Mouse (Mus musculus): ENCODE results near the gene Hist1h2ab. TPM values are rescaled to one million over a fixed set of nuclear protein-coding genes. Genes with fewer than 3 reads are reported as not detected.

The Hist1h2ab gene
- polyA plus RNA-seq, 1 experiment from 2014 or later = 18.1 TPM

GRCm38 (mm10) chr13:23753314-23754078, 2.6 kb downstream of the Hist1h2ab start:
- H3K36me3 ChIP-seq (ENCODE audit: control insufficient read depth, insufficient read depth, low read length) = no peaks in the 10 kb centered on the region
- H3K27me3 ChIP-seq (ENCODE audit: control insufficient read depth, insufficient read depth, low read length) = no peaks in the 10 kb centered on the region
- H3K4me2 ChIP-seq = peak overlapping the region; percentile 57
- H3K4me3 ChIP-seq (ENCODE audit: low read depth, low read length) = no peak overlapping the region
- peak overlapping the region; percentile 41; the same call in 1 of the 2 replicates for H3K27ac ChIP-seq (ENCODE audit: low read depth, low read length)
- no peak for ATAC-seq (replicated peaks; ENCODE audit: insufficient number of reproducible peaks, low FRiP score, low TSS enrichment)
- WGBS (ENCODE audit: insufficient replicate concordance) = 57% methylated on average over 4 of the region's 4 CpGs
- 0 out of 2 replicates have a peak, but pooled peaks cover 3% of the 10 kb centered on the region for H3K4me1 ChIP-seq (ENCODE audit: control insufficient read depth, insufficient read depth, low read length)
- 0 out of 2 replicates have a peak overlapping the region, but pooled peaks have one; percentile 22 for H3K9ac ChIP-seq (ENCODE audit: low read depth, low read length)
- H3K9me3 ChIP-seq (replicated peaks; ENCODE audit: control insufficient read depth, low read length) = no peaks in the 10 kb centered on the region

GRCm38 (mm10) chr13:23755000-23755399, 4.1 kb downstream of the Hist1h2ab start:
- H3K4me3 ChIP-seq (ENCODE audit: low read depth, low read length) = no peak overlapping the region
- no peak overlapping the region for H3K9ac ChIP-seq (ENCODE audit: low read depth, low read length)
- no peak overlapping the region for H3K4me2 ChIP-seq
- no peaks in the 10 kb centered on the region for H3K36me3 ChIP-seq (ENCODE audit: control insufficient read depth, insufficient read depth, low read length)
- peaks cover 5% of the 10 kb centered on the region; the same call in 1 of the 2 replicates for H3K4me1 ChIP-seq (ENCODE audit: control insufficient read depth, insufficient read depth, low read length)
- H3K9me3 ChIP-seq (replicated peaks; ENCODE audit: control insufficient read depth, low read length) = no peaks in the 10 kb centered on the region
- H3K27me3 ChIP-seq (ENCODE audit: control insufficient read depth, insufficient read depth, low read length) = no peaks in the 10 kb centered on the region
- ATAC-seq (replicated peaks; ENCODE audit: insufficient number of reproducible peaks, low FRiP score, low TSS enrichment) = no peak
- H3K27ac ChIP-seq (ENCODE audit: low read depth, low read length) = 0 out of 2 replicates have a peak overlapping the region, but pooled peaks have one; percentile 22

GRCm38 (mm10) chr13:23756790-23757189, 5.9 kb downstream of the Hist1h2ab start, which contains the start of gene Hist1h4b:
TSS of gene Hist1h4b (plus strand) at chr13:23757013.
- peak; percentile 68 for ATAC-seq (replicated peaks; ENCODE audit: insufficient number of reproducible peaks, low FRiP score, low TSS enrichment)

GRCm38 (mm10) chr13:23757211-23757773, 6.4 kb downstream of the Hist1h2ab start:
- peaks cover 11% of the 10 kb centered on the region; the same call in 1 of the 2 replicates for H3K4me1 ChIP-seq (ENCODE audit: control insufficient read depth, insufficient read depth, low read length)
- no peaks in the 10 kb centered on the region for H3K36me3 ChIP-seq (ENCODE audit: control insufficient read depth, insufficient read depth, low read length)
- H3K4me2 ChIP-seq = peak overlapping the region; percentile 67
- 2% methylated on average over 16 of the region's 23 CpGs for WGBS (ENCODE audit: insufficient replicate concordance)
- no peaks in the 10 kb centered on the region for H3K9me3 ChIP-seq (replicated peaks; ENCODE audit: control insufficient read depth, low read length)
- H3K9ac ChIP-seq (ENCODE audit: low read depth, low read length) = peak overlapping the region; percentile 73
- H3K4me3 ChIP-seq (ENCODE audit: low read depth, low read length) = peak overlapping the region; percentile 36
- ATAC-seq (replicated peaks; ENCODE audit: insufficient number of reproducible peaks, low FRiP score, low TSS enrichment) = peak; percentile 3; the same call in 1 of the 2 replicates
- peak overlapping the region; percentile 93 for H3K27ac ChIP-seq (ENCODE audit: low read depth, low read length)
- no peaks in the 10 kb centered on the region for H3K27me3 ChIP-seq (ENCODE audit: control insufficient read depth, insufficient read depth, low read length)

More at GRCm38 (mm10) chr13:23756790-23757189, 5.9 kb downstream of the Hist1h2ab start, which contains the start of gene Hist1h4b:
- no peaks in the 10 kb centered on the region for H3K27me3 ChIP-seq (ENCODE audit: control insufficient read depth, insufficient read depth, low read length)
- peak within 1 kb of the TSS; percentile 93 for H3K27ac ChIP-seq (ENCODE audit: low read depth, low read length)
- H3K36me3 ChIP-seq (ENCODE audit: control insufficient read depth, insufficient read depth, low read length) = no peaks in the 10 kb centered on the region
- peak within 1 kb of the TSS; percentile 67 for H3K4me2 ChIP-seq
- peak within 1 kb of the TSS; percentile 36 for H3K4me3 ChIP-seq (ENCODE audit: low read depth, low read length)
- 0% methylated on average over 17 of the region's 22 CpGs for WGBS (ENCODE audit: insufficient replicate concordance)
- H3K9me3 ChIP-seq (replicated peaks; ENCODE audit: control insufficient read depth, low read length) = no peaks in the 10 kb centered on the region
- peaks cover 11% of the 10 kb centered on the region; the same call in 1 of the 2 replicates for H3K4me1 ChIP-seq (ENCODE audit: control insufficient read depth, insufficient read depth, low read length)
- peak within 1 kb of the TSS; percentile 73 for H3K9ac ChIP-seq (ENCODE audit: low read depth, low read length)

GRCm38 (mm10) chr13:23757921-23758320, 7.0 kb downstream of the Hist1h2ab start:
- Histone ChIP-seq H3K4me1 (ENCODE audit: control insufficient read depth, insufficient read depth, low read length) (peaks cover 11% of the 10 kb centered on the region; the same call in 1 of the 2 replicates), H3K27me3 (ENCODE audit: control insufficient read depth, insufficient read depth, low read length) (no peaks in the 10 kb centered on the region), H3K4me3 (ENCODE audit: low read depth, low read length) (no peak overlapping the region), H3K27ac (ENCODE audit: low read depth, low read length) (peak overlapping the region; percentile 38; the same call in 1 of the 2 replicates), H3K9me3 (replicated peaks; ENCODE audit: control insufficient read depth, low read length) (no peaks in the 10 kb centered on the region), H3K9ac (ENCODE audit: low read depth, low read length) (no peak overlapping the region), H3K4me2 (peak overlapping the region; percentile 67; the same call in 1 of the 2 replicates), H3K36me3 (ENCODE audit: control insufficient read depth, insufficient read depth, low read length) (no peaks in the 10 kb centered on the region)
- 47% methylated on average over 3 of the region's 3 CpGs for WGBS (ENCODE audit: insufficient replicate concordance)
- no peak for ATAC-seq (replicated peaks; ENCODE audit: insufficient number of reproducible peaks, low FRiP score, low TSS enrichment)

- no peak overlapping the region; the same call in 1 of the 2 replicates for H3K4me2 ChIP-seq
- peaks cover 18% of the 10 kb centered on the region for H3K4me1 ChIP-seq (ENCODE audit: control insufficient read depth, insufficient read depth, low read length)
- H3K9ac ChIP-seq (ENCODE audit: low read depth, low read length) = no peak overlapping the region
- no peaks in the 10 kb centered on the region for H3K36me3 ChIP-seq (ENCODE audit: control insufficient read depth, insufficient read depth, low read length)
- H3K27me3 ChIP-seq (ENCODE audit: control insufficient read depth, insufficient read depth, low read length) = no peaks in the 10 kb centered on the region
- H3K9me3 ChIP-seq (replicated peaks; ENCODE audit: control insufficient read depth, low read length) = no peaks in the 10 kb centered on the region
- no peak overlapping the region for H3K4me3 ChIP-seq (ENCODE audit: low read depth, low read length)
- H3K27ac ChIP-seq (ENCODE audit: low read depth, low read length) = peak overlapping the region; percentile 29; the same call in 1 of the 2 replicates
- no peak for ATAC-seq (replicated peaks; ENCODE audit: insufficient number of reproducible peaks, low FRiP score, low TSS enrichment)
- WGBS (ENCODE audit: insufficient replicate concordance) = 79% methylated on average over 3 of the region's 3 CpGs
Observed at GRCm38 (mm10) chr13:23759251-23759771, 8.4 kb downstream of the Hist1h2ab start.

- Histone ChIP-seq H3K4me3 (ENCODE audit: low read depth, low read length) (peak overlapping the region; percentile 56; the same call in 1 of the 2 replicates), H3K4me2 (peak overlapping the region; percentile 95), H3K9ac (ENCODE audit: low read depth, low read length) (peak overlapping the region; percentile 77), H3K4me1 (ENCODE audit: control insufficient read depth, insufficient read depth, low read length) (peaks cover 19% of the 10 kb centered on the region), H3K27ac (ENCODE audit: low read depth, low read length) (peak overlapping the region; percentile 98), H3K9me3 (replicated peaks; ENCODE audit: control insufficient read depth, low read length) (no peaks in the 10 kb centered on the region), H3K36me3 (ENCODE audit: control insufficient read depth, insufficient read depth, low read length) (no peaks in the 10 kb centered on the region), H3K27me3 (ENCODE audit: control insufficient read depth, insufficient read depth, low read length) (no peaks in the 10 kb centered on the region)
- 68% methylated on average over 1 of the region's 1 CpGs for WGBS (ENCODE audit: insufficient replicate concordance)
- ATAC-seq (replicated peaks; ENCODE audit: insufficient number of reproducible peaks, low FRiP score, low TSS enrichment) = no peak
Observed at GRCm38 (mm10) chr13:23759916-23760239, 9.0 kb downstream of the Hist1h2ab start.

- Histone ChIP-seq H3K4me2 (peak overlapping the region; percentile 95), H3K27me3 (ENCODE audit: control insufficient read depth, insufficient read depth, low read length) (no peaks in the 10 kb centered on the region), H3K9ac (ENCODE audit: low read depth, low read length) (peak overlapping the region; percentile 77), H3K27ac (ENCODE audit: low read depth, low read length) (peak overlapping the region; percentile 98), H3K9me3 (replicated peaks; ENCODE audit: control insufficient read depth, low read length) (no peaks in the 10 kb centered on the region), H3K4me3 (ENCODE audit: low read depth, low read length) (peak overlapping the region; percentile 56), H3K4me1 (ENCODE audit: control insufficient read depth, insufficient read depth, low read length) (peaks cover 19% of the 10 kb centered on the region), H3K36me3 (ENCODE audit: control insufficient read depth, insufficient read depth, low read length) (no peaks in the 10 kb centered on the region)
- no peak for ATAC-seq (replicated peaks; ENCODE audit: insufficient number of reproducible peaks, low FRiP score, low TSS enrichment)
- WGBS (ENCODE audit: insufficient replicate concordance) = 2% methylated on average over 19 of the region's 27 CpGs
Observed at GRCm38 (mm10) chr13:23760240-23760971, 9.5 kb downstream of the Hist1h2ab start.
